Mouse (Mus musculus) heart, adult 2 months (tissue): ENCODE data around the gene Cacybp. TPM values are rescaled to one million over a fixed set of nuclear protein-coding genes. Genes with fewer than 3 reads are reported as not detected.

ENCODE experiments used
- DNase-seq, 2 experiments: peaks; one replicate each; pipeline ENCODE4 v3.0.0; 2021
- H3K27ac ChIP-seq: fragments of 200-600 bp; 2 replicates; pipeline ENCODE4 v1.8.1; 2022
- H3K27me3 ChIP-seq: fragments of 200-500 bp; 2 replicates; pipeline ENCODE4 v1.6.1; 2012; ENCODE audit warnings: mild to moderate bottlenecking, low read length, inconsistent platforms, mixed read lengths; ENCODE audit not compliant: control insufficient read depth, insufficient read depth
- H3K36me3 ChIP-seq: fragments of 200-500 bp; 2 replicates; pipeline ENCODE4 v1.6.1; 2012; ENCODE audit warnings: low read length, inconsistent platforms; ENCODE audit not compliant: control insufficient read depth, insufficient read depth
- H3K4me1 ChIP-seq: fragments of 200-500 bp; 2 replicates; pipeline ENCODE4 v1.6.1; 2011; ENCODE audit warnings: low read length; ENCODE audit not compliant: control insufficient read depth, insufficient read depth
- H3K4me3 ChIP-seq: fragments of 200-600 bp; 2 replicates; pipeline ENCODE4 v1.8.1; 2022
- H3K79me2 ChIP-seq: fragments of 200-500 bp; replicated peaks from 2 replicates; pipeline ENCODE4 v1.6.1; 2012; ENCODE audit warnings: mild to moderate bottlenecking, inconsistent platforms, low read length, moderate library complexity, mixed read lengths; ENCODE audit not compliant: control insufficient read depth, insufficient read depth
- H3K9ac ChIP-seq: fragments of 200-500 bp; 2 replicates; pipeline ENCODE4 v1.6.1; 2012; ENCODE audit warnings: low read depth, mild to moderate bottlenecking, control low read depth, inconsistent platforms, low read length, mixed read lengths
- CTCF ChIP-seq: fragments of 200-600 bp; IDR thresholded peaks from 2 replicates; pipeline ENCODE4 v1.8.1; 2022; ENCODE audit warnings: antibody characterized with exemption, mild to moderate bottlenecking, moderate library complexity
- EP300 ChIP-seq: fragments of 200-500 bp; IDR thresholded peaks from 2 replicates; pipeline ENCODE4 v1.6.1; 2011; ENCODE audit warnings: low read depth, low read length, control low read depth; ENCODE audit not compliant: insufficient read depth
- POLR2A ChIP-seq: fragments of 200-500 bp; IDR thresholded peaks from 2 replicates; pipeline ENCODE4 v1.6.1; 2011; ENCODE audit warnings: mild to moderate bottlenecking, low read depth, low read length, control low read depth; ENCODE audit not compliant: insufficient read depth
- WGBS: fragments of 180-500 bp; shearing (Covaris S2); methylation state at CpG from one replicate; pipeline ENCODE4 v1.1.7; 2018; 5-methylcytosine and 5-hydroxymethylcytosine counted together
- intact Hi-C: fragments of 180-260 bp; cut with DNase I; formaldehyde crosslinking; loops from one replicate; pipeline ENCODE4 v1.15.1; 2025
- polyA plus RNA-seq: library from polyadenylated mRNA; depleted of rRNA; stranded (reverse); fragments of >200 nt; gene quantifications from 2 replicates; pipeline ENCODE4 v1.2.3, GENCODE M21; 2012
- total RNA-seq, 2 experiments: library from RNA; stranded (reverse); gene quantifications; 2 replicates each; pipeline ENCODE4 v1.2.3; 2021

Gene Cacybp
- total and polyA plus RNA-seq, 3 experiments, result 6.5 to 74.2 (median 70.5) TPM

- no peaks in the 10 kb centered on the region; the same call in 1 of the 2 replicates for H3K79me2 ChIP-seq
- intact Hi-C loops, result no loop called here
- peaks cover 4% of the 10 kb centered on the region for H3K4me1 ChIP-seq
- H3K27ac ChIP-seq, result no peak overlapping the region
- no peak overlapping the region for H3K9ac ChIP-seq
- no peak for TF ChIP-seq POLR2A
- no peak for TF ChIP-seq EP300
- TF ChIP-seq CTCF, result no peak
- H3K36me3 ChIP-seq, result peaks cover 3% of the 10 kb centered on the region
- WGBS, result 43% methylated on average over 2 of the region's 2 CpGs
- H3K4me3 ChIP-seq, result no peak overlapping the region
- H3K27me3 ChIP-seq, result no peaks in the 10 kb centered on the region
- no peak for DNase-seq
These were observed 33.3 kb upstream of the Cacybp start for GRCm38 (mm10) chr1:160245954-160246353.

- 92% methylated on average over 5 of the region's 5 CpGs for WGBS
- intact Hi-C loops, result no loop called here
- DNase-seq, result no peak
- H3K79me2 ChIP-seq, result no peaks in the 10 kb centered on the region
- H3K4me1 ChIP-seq, result peaks cover 2% of the 10 kb centered on the region
- no peak overlapping the region for H3K27ac ChIP-seq
- H3K9ac ChIP-seq, result no peak overlapping the region
- H3K4me3 ChIP-seq, result no peak overlapping the region
- H3K36me3 ChIP-seq, result peaks cover 3% of the 10 kb centered on the region
- TF ChIP-seq EP300 (no peak), POLR2A (no peak), CTCF (no peak)
- no peaks in the 10 kb centered on the region for H3K27me3 ChIP-seq
These were observed 32.0 kb upstream of the Cacybp start for GRCm38 (mm10) chr1:160244689-160245088.

GRCm38 (mm10) chr1:160240091-160240490 is 27.4 kb upstream of the Cacybp start:
- Histone ChIP-seq H3K27ac (no peak overlapping the region), H3K4me3 (no peak overlapping the region), H3K79me2 (no peaks in the 10 kb centered on the region), H3K4me1 (no peaks in the 10 kb centered on the region), H3K36me3 (no peaks in the 10 kb centered on the region), H3K27me3 (no peaks in the 10 kb centered on the region), H3K9ac (no peak overlapping the region)
- no peak for TF ChIP-seq CTCF
- no peak for TF ChIP-seq POLR2A
- no peak for TF ChIP-seq EP300
- DNase-seq, result no peak
- intact Hi-C loops, result no loop called here
- 100% methylated on average over 2 of the region's 2 CpGs for WGBS

- H3K9ac ChIP-seq, result no peak overlapping the region
- 97% methylated on average over 1 of the region's 1 CpGs for WGBS
- H3K4me1 ChIP-seq, result no peaks in the 10 kb centered on the region
- TF ChIP-seq CTCF (no peak), POLR2A (no peak), EP300 (no peak)
- DNase-seq, result no peak
- intact Hi-C loops, result no loop called here
- H3K36me3 ChIP-seq, result no peaks in the 10 kb centered on the region
- no peak overlapping the region for H3K27ac ChIP-seq
- H3K27me3 ChIP-seq, result no peaks in the 10 kb centered on the region
- H3K4me3 ChIP-seq, result no peak overlapping the region
- H3K79me2 ChIP-seq, result no peaks in the 10 kb centered on the region
These were observed 26.3 kb upstream of the Cacybp start for GRCm38 (mm10) chr1:160238852-160239443.

- WGBS, result 93% methylated on average over 2 of the region's 2 CpGs
- intact Hi-C loops, result no loop called here
- Histone ChIP-seq H3K4me1 (no peaks in the 10 kb centered on the region), H3K27me3 (no peaks in the 10 kb centered on the region), H3K27ac (no peak overlapping the region), H3K9ac (no peak overlapping the region), H3K79me2 (no peaks in the 10 kb centered on the region), H3K36me3 (no peaks in the 10 kb centered on the region), H3K4me3 (no peak overlapping the region)
- no peak for DNase-seq
- TF ChIP-seq CTCF, result no peak
- no peak for TF ChIP-seq POLR2A
- no peak for TF ChIP-seq EP300
These were observed 25.3 kb upstream of the Cacybp start for GRCm38 (mm10) chr1:160237981-160238380.

- H3K79me2 ChIP-seq, result no peaks in the 10 kb centered on the region
- TF ChIP-seq EP300, result no peak
- no peak for TF ChIP-seq POLR2A
- no peak for TF ChIP-seq CTCF
- no peaks in the 10 kb centered on the region for H3K27me3 ChIP-seq
- no peak overlapping the region for H3K27ac ChIP-seq
- peak in 1 of 2 experiments; percentile 35 for DNase-seq
- intact Hi-C loops, result loop anchor here (5.0 kb wide), 1 partner anchor 483 kb away; no protein-coding TSS in a partner anchor
- H3K9ac ChIP-seq, result no peak overlapping the region
- H3K4me3 ChIP-seq, result no peak overlapping the region
- H3K36me3 ChIP-seq, result no peaks in the 10 kb centered on the region
- H3K4me1 ChIP-seq, result no peaks in the 10 kb centered on the region
These were observed 21.2 kb upstream of the Cacybp start for GRCm38 (mm10) chr1:160233921-160234320.
